Mouse (Mus musculus): ENCODE measurements around the gene Agtpbp1. TPM values are rescaled to one million over a fixed set of nuclear protein-coding genes. Genes with fewer than 3 reads are reported as not detected.

Gene Agtpbp1
- 13.7 and 14.7 TPM in 2 replicates for polyA plus RNA-seq (2014; fragmentation: Nextera tagmentation; extraction: Ambion mirVana)

DNA sequence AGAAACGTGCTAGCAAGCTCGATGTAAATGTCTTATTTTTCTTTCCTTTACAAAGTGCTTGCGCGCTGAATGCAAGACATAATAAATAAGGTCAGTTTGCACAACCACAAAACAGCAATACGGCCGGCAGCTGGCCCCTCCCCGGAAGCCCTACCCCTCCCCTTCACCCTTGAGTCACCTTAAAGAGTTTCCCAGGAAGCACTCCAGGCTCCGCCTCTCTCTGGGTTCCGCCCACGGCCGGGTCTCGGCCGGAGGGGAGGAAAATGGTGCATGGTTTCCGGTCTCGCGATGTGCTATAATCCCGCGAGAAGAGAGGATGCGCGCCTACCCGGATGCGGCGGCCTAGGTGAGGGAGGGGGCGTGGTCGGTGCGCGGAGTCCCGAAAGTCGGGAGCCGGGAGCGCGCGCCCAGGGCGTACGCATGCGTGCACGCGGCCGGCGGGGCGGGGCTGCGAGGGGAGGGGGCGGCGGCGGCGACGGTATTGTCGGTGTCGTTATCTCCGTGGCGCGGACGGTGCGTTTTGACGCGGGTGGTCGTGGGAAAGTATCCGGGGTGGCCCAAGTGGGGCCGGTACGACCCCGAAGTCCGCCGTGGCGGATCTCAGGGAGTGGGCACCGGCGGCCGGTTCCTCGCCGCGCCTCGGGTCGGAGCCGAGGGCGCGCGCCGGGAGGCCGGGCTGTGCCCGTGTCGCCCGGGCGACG is at the start of gene Agtpbp1, which contains the start of gene Naa35:
Gene Agtpbp1 (minus strand): TSS at position 281 of the 701 bp plus-strand sequence.
Gene Naa35 (plus strand): TSS at position 313 of the 701 bp plus-strand sequence.
- Histone ChIP-seq H3K4me3 (ENCODE audit: low read depth, low read length) (peak within 1 kb of the TSS; percentile 69), H3K9me3 (replicated peaks; ENCODE audit: control insufficient read depth, low read length) (no peaks in the 10 kb centered on the region), H3K4me1 (ENCODE audit: control insufficient read depth, insufficient read depth, low read length) (peaks cover 11% of the 10 kb centered on the region), H3K27me3 (ENCODE audit: control insufficient read depth, insufficient read depth, low read length) (no peaks in the 10 kb centered on the region), H3K27ac (ENCODE audit: low read depth, low read length) (peak within 1 kb of the TSS; percentile 48), H3K9ac (ENCODE audit: low read depth, low read length) (peak within 1 kb of the TSS; percentile 89), H3K4me2 (peak within 1 kb of the TSS; percentile 88), H3K36me3 (ENCODE audit: control insufficient read depth, insufficient read depth, low read length) (no peaks in the 10 kb centered on the region)
- WGBS (ENCODE audit: insufficient replicate concordance) = under 1% methylated on average over 71 of the region's 83 CpGs
- peak; percentile 96 for ATAC-seq (replicated peaks; ENCODE audit: insufficient number of reproducible peaks, low FRiP score, low TSS enrichment)

- Histone ChIP-seq H3K4me3 (ENCODE audit: low read depth, low read length) (no peak overlapping the region), H3K27ac (ENCODE audit: low read depth, low read length) (no peak overlapping the region), H3K4me1 (ENCODE audit: control insufficient read depth, insufficient read depth, low read length) (peaks cover 8% of the 10 kb centered on the region), H3K9me3 (replicated peaks; ENCODE audit: control insufficient read depth, low read length) (no peaks in the 10 kb centered on the region), H3K36me3 (ENCODE audit: control insufficient read depth, insufficient read depth, low read length) (peaks cover 50% of the 10 kb centered on the region), H3K27me3 (ENCODE audit: control insufficient read depth, insufficient read depth, low read length) (no peaks in the 10 kb centered on the region), H3K9ac (ENCODE audit: low read depth, low read length) (no peak overlapping the region), H3K4me2 (no peak overlapping the region)
- no peak for ATAC-seq (replicated peaks; ENCODE audit: insufficient number of reproducible peaks, low FRiP score, low TSS enrichment)
- 66% methylated on average over 5 of the region's 5 CpGs for WGBS (ENCODE audit: insufficient replicate concordance)
Measured at GRCm38 (mm10) chr13:59634637-59635036, 49.6 kb upstream of the Agtpbp1 start.

DNA sequence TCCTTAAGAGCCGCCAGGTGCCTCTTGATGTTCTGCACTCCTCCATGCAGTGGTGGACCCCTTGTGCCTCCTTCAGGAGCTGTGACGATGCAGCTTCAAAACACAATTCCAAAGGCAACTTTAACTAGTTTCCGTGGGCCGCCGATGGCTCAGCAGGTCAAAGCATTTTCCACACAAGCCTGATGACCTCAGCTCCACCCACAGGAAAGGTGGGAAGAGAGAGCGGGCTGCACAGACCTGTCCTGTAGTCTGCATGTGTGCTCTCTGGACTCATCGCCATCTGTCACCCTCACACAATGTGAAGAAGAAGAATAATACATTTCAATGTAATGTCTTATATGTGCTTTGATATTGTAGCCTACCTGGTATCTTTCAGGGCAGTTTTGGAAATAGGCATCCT is 41.7 kb upstream of the Agtpbp1 start:
- 65% methylated on average over 7 of the region's 7 CpGs for WGBS (ENCODE audit: insufficient replicate concordance)
- H3K27ac ChIP-seq (ENCODE audit: low read depth, low read length) = peak overlapping the region; percentile 54; the same call in 1 of the 2 replicates
- H3K4me2 ChIP-seq = no peak overlapping the region
- H3K36me3 ChIP-seq (ENCODE audit: control insufficient read depth, insufficient read depth, low read length) = peaks cover 30% of the 10 kb centered on the region
- H3K9ac ChIP-seq (ENCODE audit: low read depth, low read length) = no peak overlapping the region
- H3K4me1 ChIP-seq (ENCODE audit: control insufficient read depth, insufficient read depth, low read length) = peaks cover 9% of the 10 kb centered on the region
- no peak for ATAC-seq (replicated peaks; ENCODE audit: insufficient number of reproducible peaks, low FRiP score, low TSS enrichment)
- H3K27me3 ChIP-seq (ENCODE audit: control insufficient read depth, insufficient read depth, low read length) = no peaks in the 10 kb centered on the region
- H3K4me3 ChIP-seq (ENCODE audit: low read depth, low read length) = no peak overlapping the region
- no peaks in the 10 kb centered on the region for H3K9me3 ChIP-seq (replicated peaks; ENCODE audit: control insufficient read depth, low read length)

- Histone ChIP-seq H3K27me3 (ENCODE audit: control insufficient read depth, insufficient read depth, low read length) (no peaks in the 10 kb centered on the region), H3K27ac (ENCODE audit: low read depth, low read length) (peak overlapping the region; percentile 71), H3K4me3 (ENCODE audit: low read depth, low read length) (no peak overlapping the region), H3K9ac (ENCODE audit: low read depth, low read length) (no peak overlapping the region), H3K4me1 (ENCODE audit: control insufficient read depth, insufficient read depth, low read length) (peaks cover 9% of the 10 kb centered on the region), H3K9me3 (replicated peaks; ENCODE audit: control insufficient read depth, low read length) (no peaks in the 10 kb centered on the region), H3K36me3 (ENCODE audit: control insufficient read depth, insufficient read depth, low read length) (peaks cover 21% of the 10 kb centered on the region; the same call in 1 of the 2 replicates), H3K4me2 (no peak overlapping the region)
- 43% methylated on average over 5 of the region's 5 CpGs for WGBS (ENCODE audit: insufficient replicate concordance)
- peak; percentile 69 for ATAC-seq (replicated peaks; ENCODE audit: insufficient number of reproducible peaks, low FRiP score, low TSS enrichment)
Measured at GRCm38 (mm10) chr13:59624903-59625302, 39.9 kb upstream of the Agtpbp1 start.

DNA sequence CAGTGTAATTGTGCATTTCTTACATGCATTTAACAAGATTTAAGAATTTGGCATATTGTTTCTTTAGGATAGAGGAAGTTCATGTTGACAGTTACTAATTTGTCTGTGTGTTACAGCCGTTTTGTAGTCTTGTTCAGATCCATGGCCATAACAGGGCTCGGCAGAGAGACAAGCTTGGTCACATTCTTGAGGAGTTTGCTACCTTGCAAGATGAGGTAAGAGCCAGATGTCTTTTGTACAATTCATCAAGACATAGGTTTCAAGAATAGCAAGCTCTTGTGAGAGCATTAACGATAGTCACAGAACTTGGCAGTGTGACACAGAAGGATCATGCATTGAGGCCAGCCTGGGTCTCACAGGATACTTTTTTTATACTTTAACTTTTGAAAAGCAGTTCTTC is 39.4 kb upstream of the Agtpbp1 start:
- Histone ChIP-seq H3K9ac (ENCODE audit: low read depth, low read length) (no peak overlapping the region), H3K36me3 (ENCODE audit: control insufficient read depth, insufficient read depth, low read length) (peaks cover 16% of the 10 kb centered on the region; the same call in 1 of the 2 replicates), H3K27me3 (ENCODE audit: control insufficient read depth, insufficient read depth, low read length) (no peaks in the 10 kb centered on the region), H3K9me3 (replicated peaks; ENCODE audit: control insufficient read depth, low read length) (no peaks in the 10 kb centered on the region), H3K4me1 (ENCODE audit: control insufficient read depth, insufficient read depth, low read length) (peaks cover 9% of the 10 kb centered on the region), H3K4me3 (ENCODE audit: low read depth, low read length) (no peak overlapping the region), H3K27ac (ENCODE audit: low read depth, low read length) (peak overlapping the region; percentile 65), H3K4me2 (no peak overlapping the region)
- WGBS (ENCODE audit: insufficient replicate concordance) = 55% methylated on average over 3 of the region's 3 CpGs
- no peak for ATAC-seq (replicated peaks; ENCODE audit: insufficient number of reproducible peaks, low FRiP score, low TSS enrichment)

GRCm38 (mm10) chr13:59621643-59622489 is 36.8 kb upstream of the Agtpbp1 start:
- Histone ChIP-seq H3K4me1 (ENCODE audit: control insufficient read depth, insufficient read depth, low read length) (peaks cover 9% of the 10 kb centered on the region), H3K4me3 (ENCODE audit: low read depth, low read length) (no peak overlapping the region), H3K9ac (ENCODE audit: low read depth, low read length) (no peak overlapping the region), H3K4me2 (no peak overlapping the region), H3K27ac (ENCODE audit: low read depth, low read length) (no peak overlapping the region), H3K27me3 (ENCODE audit: control insufficient read depth, insufficient read depth, low read length) (no peaks in the 10 kb centered on the region), H3K36me3 (ENCODE audit: control insufficient read depth, insufficient read depth, low read length) (peaks cover 25% of the 10 kb centered on the region), H3K9me3 (replicated peaks; ENCODE audit: control insufficient read depth, low read length) (no peaks in the 10 kb centered on the region)
- ATAC-seq (replicated peaks; ENCODE audit: insufficient number of reproducible peaks, low FRiP score, low TSS enrichment) = no peak
- WGBS (ENCODE audit: insufficient replicate concordance) = 83% methylated on average over 7 of the region's 7 CpGs

GRCm38 (mm10) chr13:59618463-59618862 is 33.4 kb upstream of the Agtpbp1 start:
- Histone ChIP-seq H3K36me3 (ENCODE audit: control insufficient read depth, insufficient read depth, low read length) (peaks cover 23% of the 10 kb centered on the region), H3K27me3 (ENCODE audit: control insufficient read depth, insufficient read depth, low read length) (no peaks in the 10 kb centered on the region), H3K9ac (ENCODE audit: low read depth, low read length) (no peak overlapping the region), H3K9me3 (replicated peaks; ENCODE audit: control insufficient read depth, low read length) (no peaks in the 10 kb centered on the region), H3K27ac (ENCODE audit: low read depth, low read length) (no peak overlapping the region), H3K4me2 (no peak overlapping the region), H3K4me3 (ENCODE audit: low read depth, low read length) (no peak overlapping the region), H3K4me1 (ENCODE audit: control insufficient read depth, insufficient read depth, low read length) (no peaks in the 10 kb centered on the region; the same call in 1 of the 2 replicates)
- WGBS (ENCODE audit: insufficient replicate concordance) = 53% methylated on average over 6 of the region's 6 CpGs
- ATAC-seq (replicated peaks; ENCODE audit: insufficient number of reproducible peaks, low FRiP score, low TSS enrichment) = no peak

DNA sequence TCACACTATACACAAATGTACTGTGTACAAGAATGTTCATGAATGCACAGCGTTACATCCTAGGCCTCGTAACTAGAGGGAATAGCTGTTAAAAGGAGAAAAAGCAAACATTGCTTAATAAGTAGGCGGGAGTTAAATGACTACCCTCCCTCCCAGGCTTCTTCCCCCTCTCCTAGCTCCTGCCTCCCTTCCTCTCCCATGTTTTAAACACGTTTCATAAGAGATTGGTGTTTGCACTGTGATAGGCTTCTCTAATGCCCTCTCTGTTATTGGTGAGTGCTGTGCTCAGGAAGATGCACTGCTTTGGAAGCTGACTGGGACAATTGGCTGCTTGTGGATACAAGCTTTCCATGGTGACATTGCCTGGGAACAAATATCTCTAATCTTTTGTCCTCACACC is 30.5 kb upstream of the Agtpbp1 start:
- Histone ChIP-seq H3K4me2 (no peak overlapping the region), H3K27me3 (ENCODE audit: control insufficient read depth, insufficient read depth, low read length) (no peaks in the 10 kb centered on the region), H3K4me3 (ENCODE audit: low read depth, low read length) (no peak overlapping the region), H3K4me1 (ENCODE audit: control insufficient read depth, insufficient read depth, low read length) (no peaks in the 10 kb centered on the region; the same call in 1 of the 2 replicates), H3K9me3 (replicated peaks; ENCODE audit: control insufficient read depth, low read length) (no peaks in the 10 kb centered on the region), H3K36me3 (ENCODE audit: control insufficient read depth, insufficient read depth, low read length) (peaks cover 19% of the 10 kb centered on the region), H3K27ac (ENCODE audit: low read depth, low read length) (no peak overlapping the region), H3K9ac (ENCODE audit: low read depth, low read length) (no peak overlapping the region)
- no peak for ATAC-seq (replicated peaks; ENCODE audit: insufficient number of reproducible peaks, low FRiP score, low TSS enrichment)
- 81% methylated on average over 4 of the region's 4 CpGs for WGBS (ENCODE audit: insufficient replicate concordance)
